Mouse (Mus musculus) MEL (cell line): ENCODE results near the gene Sec16a. TPM values are rescaled to one million over a fixed set of nuclear protein-coding genes. Genes with fewer than 3 reads are reported as not detected.
"Not testable (repeated sequence)": the region's sequence is repeated elsewhere in the genome, so short reads cannot be mapped to it uniquely, and the experiment has no call there.

Source experiments
- DNase-seq: peaks from one replicate; pipeline ENCODE4 v3.0.0; 2011; ENCODE audit warnings: low read depth, low spot score
- H3K27ac ChIP-seq: 2 replicates; pipeline ENCODE4 v1.5.1; 2012; ENCODE audit warnings: low read depth, mild to moderate bottlenecking, control low read depth, low read length, moderate library complexity; ENCODE audit not compliant: control insufficient read depth
- H3K27me3 ChIP-seq, 2 experiments: fragments of 150-350 bp in 1 of 2; sonication (generic) in 1 of 2; 2 replicates each; pipeline ENCODE4 v1.6.1; 2012; ENCODE audit warnings: low read length in 2 of 2, mild to moderate bottlenecking in 2 of 2, improper control_type of control experiment in 1 of 2, moderate library complexity in 1 of 2; ENCODE audit not compliant: insufficient read depth in 2 of 2, control insufficient read depth in 1 of 2
- H3K36me3 ChIP-seq, 2 experiments: 2 replicates each; pipeline ENCODE4 v1.6.1; 2012 to 2014; ENCODE audit warnings: low read length in 2 of 2, improper control_type of control experiment in 1 of 2, inconsistent platforms in 1 of 2, mild to moderate bottlenecking in 1 of 2; ENCODE audit not compliant: insufficient read depth in 2 of 2, control insufficient read depth in 1 of 2
- H3K4me1 ChIP-seq, 2 experiments: fragments of 150-350 bp in 1 of 2; sonication (generic) in 1 of 2; 2 replicates each; pipeline ENCODE4 v1.6.1; 2012; ENCODE audit warnings: low read length in 2 of 2, improper control_type of control experiment in 1 of 2, mild to moderate bottlenecking in 1 of 2; ENCODE audit not compliant: insufficient read depth in 2 of 2, control insufficient read depth in 1 of 2
- H3K4me3 ChIP-seq, 2 experiments: fragments of 150-350 bp in 1 of 2; sonication (generic) in 1 of 2; 2 replicates each; pipeline ENCODE4 v1.5.1; 2012; ENCODE audit warnings: low read depth in 2 of 2, low read length in 2 of 2, mild to moderate bottlenecking in 2 of 2, moderate library complexity in 2 of 2, control low read depth in 1 of 2, improper control_type of control experiment in 1 of 2; ENCODE audit not compliant: control insufficient read depth in 1 of 2, insufficient read depth in 1 of 2
- H3K79me2 ChIP-seq: 2 replicates; pipeline ENCODE4 v1.6.1; 2012; ENCODE audit warnings: mild to moderate bottlenecking, low read length, moderate library complexity; ENCODE audit not compliant: control insufficient read depth, poor library complexity, insufficient read depth
- H3K9ac ChIP-seq: 2 replicates; pipeline ENCODE4 v1.6.1; 2012; ENCODE audit warnings: low read depth, mild to moderate bottlenecking, control low read depth, low read length, moderate library complexity; ENCODE audit not compliant: control insufficient read depth, poor library complexity, severe bottlenecking
- H3K9me3 ChIP-seq: fragments of 150-350 bp; sonication (generic); replicated peaks from 2 replicates; pipeline ENCODE4 v1.6.1; 2012; ENCODE audit warnings: mild to moderate bottlenecking, low read length, improper control_type of control experiment, moderate library complexity; ENCODE audit not compliant: insufficient read depth
- CHD2 ChIP-seq: IDR thresholded peaks from 2 replicates; pipeline ENCODE4 v1.6.1; 2011; ENCODE audit warnings: low read length, improper control_type of control experiment
- CTCF ChIP-seq, 3 experiments: IDR thresholded peaks in 2 of 3; conservative IDR thresholded peaks in 1 of 3; 2 replicates each; pipeline ENCODE4 v1.5.1; 2011 to 2012; ENCODE audit warnings: low read length in 3 of 3, low read depth in 2 of 3, mild to moderate bottlenecking in 2 of 3, improper control_type of control experiment in 1 of 3, inconsistent platforms in 1 of 3, mixed read lengths in 1 of 3, moderate library complexity in 1 of 3; ENCODE audit not compliant: control insufficient read depth in 1 of 3, insufficient read depth in 1 of 3, poor library complexity in 1 of 3, severe bottlenecking in 1 of 3
- ELF1 ChIP-seq: IDR thresholded peaks from 2 replicates; pipeline ENCODE4 v1.6.1; 2014; ENCODE audit warnings: low read depth, mild to moderate bottlenecking, inconsistent platforms, low read length, improper control_type of control experiment, moderate library complexity
- GABPA ChIP-seq: IDR thresholded peaks from 2 replicates; pipeline ENCODE4 v1.6.1; 2012; ENCODE audit warnings: low read depth, mild to moderate bottlenecking, inconsistent platforms, low read length, improper control_type of control experiment, moderate library complexity
- GATA1 ChIP-seq: IDR thresholded peaks from 2 replicates; pipeline ENCODE4 v1.6.1; 2011; ENCODE audit warnings: low read depth, low read length, improper control_type of control experiment
- HCFC1 ChIP-seq: IDR thresholded peaks from 2 replicates; pipeline ENCODE4 v1.6.1; 2012; ENCODE audit warnings: low read depth, mild to moderate bottlenecking, inconsistent platforms, low read length, improper control_type of control experiment, moderate library complexity
- KAT2A ChIP-seq: conservative IDR thresholded peaks from 2 replicates; pipeline ENCODE4 v1.6.1; 2012; ENCODE audit warnings: low read depth, low read length, improper control_type of control experiment, inconsistent platforms
- MAFK ChIP-seq: IDR thresholded peaks from 2 replicates; pipeline ENCODE4 v1.6.1; 2011; ENCODE audit warnings: low read depth, mild to moderate bottlenecking, low read length, improper control_type of control experiment, borderline replicate concordance
- MAX ChIP-seq: IDR thresholded peaks from 2 replicates; pipeline ENCODE4 v1.6.1; 2011; ENCODE audit warnings: low read length, improper control_type of control experiment
- MAZ ChIP-seq: IDR thresholded peaks from 2 replicates; pipeline ENCODE4 v1.6.1; 2012; ENCODE audit warnings: low read depth, mild to moderate bottlenecking, inconsistent platforms, low read length, improper control_type of control experiment
- MYC ChIP-seq: IDR thresholded peaks from 2 replicates; pipeline ENCODE4 v1.6.1; 2011; ENCODE audit warnings: low read depth, mild to moderate bottlenecking, low read length, improper control_type of control experiment, moderate library complexity
- NELFE ChIP-seq: IDR thresholded peaks from 2 replicates; pipeline ENCODE4 v1.6.1; 2011; ENCODE audit warnings: low read depth, low read length, improper control_type of control experiment
- POLR2A ChIP-seq, 2 experiments: IDR thresholded peaks; 2 replicates each; pipeline ENCODE4 v1.6.1; 2011 to 2012; ENCODE audit warnings: low read length in 2 of 2, mild to moderate bottlenecking in 2 of 2, control low read depth in 1 of 2, improper control_type of control experiment in 1 of 2, low read depth in 1 of 2, moderate library complexity in 1 of 2; ENCODE audit not compliant: control insufficient read depth in 1 of 2, insufficient read depth in 1 of 2, poor library complexity in 1 of 2
- POLR2AphosphoS2 ChIP-seq: IDR thresholded peaks from 2 replicates; pipeline ENCODE4 v1.6.1; 2011; ENCODE audit warnings: low read length, improper control_type of control experiment
- POLR2AphosphoS5 ChIP-seq: IDR thresholded peaks from 2 replicates; pipeline ENCODE4 v1.6.1; 2012; ENCODE audit warnings: low read depth, borderline replicate concordance, mild to moderate bottlenecking, inconsistent platforms, low read length, moderate library complexity, mixed read lengths
- SMC3 ChIP-seq: IDR thresholded peaks from 2 replicates; pipeline ENCODE4 v1.6.1; 2011; ENCODE audit warnings: low read depth, low read length, improper control_type of control experiment
- TBP ChIP-seq: IDR thresholded peaks from 2 replicates; pipeline ENCODE4 v1.8.0; 2011; ENCODE audit warnings: low read depth, low read length, improper control_type of control experiment
- TCF12 ChIP-seq: IDR thresholded peaks from 2 replicates; pipeline ENCODE4 v1.6.1; 2014; ENCODE audit warnings: low read depth, mild to moderate bottlenecking, inconsistent platforms, low read length, improper control_type of control experiment, moderate library complexity
- UBTF ChIP-seq: IDR thresholded peaks from 2 replicates; pipeline ENCODE4 v1.6.1; 2012; ENCODE audit warnings: low read depth, mild to moderate bottlenecking, inconsistent platforms, low read length, improper control_type of control experiment, moderate library complexity, borderline replicate concordance; ENCODE audit not compliant: insufficient read depth
- ZNF384 ChIP-seq: IDR thresholded peaks from 2 replicates; pipeline ENCODE4 v1.6.1; 2012; ENCODE audit warnings: low read depth, mild to moderate bottlenecking, inconsistent platforms, low read length, improper control_type of control experiment
- polyA plus RNA-seq, 2 experiments: library from polyadenylated mRNA; stranded (reverse) in 1 of 2; unstranded in 1 of 2; fragments of >175 nt in 1 of 2; fragments of >200 nt in 1 of 2; gene quantifications; 2 replicates each; pipeline versions ENCODE4 v1.2.1 to v1.2.4; 2012; ENCODE audit warnings: low replicate concordance in 2 of 2, low read depth in 1 of 2; ENCODE audit not compliant: insufficient read length in 2 of 2, insufficient read depth in 1 of 2, missing spikeins in 1 of 2
- total RNA-seq: library from RNA; depleted of rRNA; stranded (reverse); fragments of 300-350 nt; gene quantifications from 2 replicates; pipeline ENCODE4 v1.2.3, GENCODE M21; 2012

Gene Sec16a
- total and polyA plus RNA-seq, 3 experiments: 20.3 to 38.0 TPM; not detected in 1

DNA sequence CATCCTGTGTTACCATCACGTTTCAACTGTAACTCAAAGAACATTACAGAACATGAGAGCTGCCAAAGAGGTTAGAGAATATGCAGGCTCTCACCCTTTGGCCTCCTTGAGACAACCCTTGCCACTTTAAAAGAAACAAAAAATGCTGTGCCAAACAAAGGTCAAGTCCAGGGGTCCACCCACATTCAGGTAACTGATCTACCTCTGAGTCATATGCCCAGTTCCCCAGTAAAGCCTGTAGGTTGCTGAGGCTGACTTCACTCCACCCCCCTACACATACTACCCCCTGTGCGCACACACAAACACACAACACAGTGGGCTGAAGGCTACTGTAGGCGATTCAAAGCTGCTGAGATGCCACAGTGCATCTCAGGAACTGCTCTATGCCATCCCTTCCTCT is 57.3 kb downstream of the Sec16a start:
- H3K27me3 ChIP-seq: no peaks in the 10 kb centered on the region
- TF ChIP-seq NELFE (no peak), CHD2 (no peak), UBTF (no peak), ELF1 (no peak), CTCF (IDR thresholded peaks at IDR 0.05 in 2 of 3, conservative IDR thresholded peaks at IDR 0.05 in 1 of 3; ENCODE audit: control insufficient read depth in 1 of 3, insufficient read depth in 1 of 3, low read depth in 2 of 3, low read length in 3 of 3, poor library complexity in 1 of 3, severe bottlenecking in 1 of 3) (no peak), POLR2A (IDR thresholded peaks at IDR 0.05; ENCODE audit: control insufficient read depth in 1 of 2, insufficient read depth in 1 of 2, low read depth in 1 of 2, low read length in 2 of 2, poor library complexity in 1 of 2) (no peak), MAFK (no peak), KAT2A (no peak), MAX (no peak), SMC3 (no peak), MAZ (no peak), ZNF384 (no peak), TCF12 (no peak), HCFC1 (no peak), GATA1 (no peak), TBP (no peak), POLR2AphosphoS5 (no peak), MYC (no peak), GABPA (no peak), POLR2AphosphoS2 (no peak)
- TF ChIP-seq, all 39 proteins: peak for 0
- Histone ChIP-seq H3K36me3 (peaks cover 5 to 7% of the 10 kb centered on the region in 2 experiments), H3K4me3 (no peak overlapping the region; a peak in 1 of 4 replicates), H3K27ac (no peak overlapping the region), H3K4me1 (peaks cover 0 to 11% of the 10 kb centered on the region in 2 experiments; a peak in 3 of 4 replicates), H3K79me2 (peaks cover 31% of the 10 kb centered on the region), H3K9ac (peak overlapping the region; percentile 26; the same call in 1 of the 2 replicates), H3K9me3 (no peaks in the 10 kb centered on the region)
- no peak for DNase-seq

DNA sequence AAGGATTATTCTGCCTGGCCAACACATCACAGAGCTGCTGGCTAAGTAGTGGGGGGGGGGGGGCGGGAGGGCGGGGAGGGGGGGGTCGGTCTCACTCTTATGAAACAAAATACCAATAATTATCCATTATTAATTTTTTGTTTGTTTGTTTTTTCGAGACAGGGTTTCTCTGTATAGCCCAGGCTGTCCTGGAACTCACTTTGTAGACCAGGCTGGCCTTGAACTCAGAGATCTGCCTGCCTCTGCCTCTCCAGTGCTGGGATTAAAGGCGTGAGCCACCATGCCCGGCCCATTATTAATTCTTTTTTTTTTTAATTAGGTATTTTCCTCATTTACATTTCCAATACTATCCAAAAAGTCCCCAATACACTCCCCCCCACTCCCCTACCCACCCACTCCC is 64.1 kb downstream of the Sec16a start:
- not testable (repeated sequence) for H3K27ac ChIP-seq, H3K9me3 ChIP-seq, H3K36me3 ChIP-seq, H3K27me3 ChIP-seq, H3K4me1 ChIP-seq, DNase-seq
- Histone ChIP-seq H3K4me3 (peak overlapping the region; percentile 72 to 94), H3K9ac (peak overlapping the region; percentile 61), H3K79me2 (peaks cover 17% of the 10 kb centered on the region)
